In genomic region chr2:121140018-121140882, GRCm38 (mm10) we compare ENCODE assay signal across 8 mouse cellular contexts. TPM values are rescaled to one million over a fixed set of nuclear protein-coding genes. Genes with fewer than 3 reads are reported as not detected.
DNase-seq lines count a peak whose midpoint lies in the region; ATAC-seq and TF ChIP-seq lines count a peak whose summit lies in the region.

Adal (plus strand) TSS chr2:121140428.
Lcmt2 (minus strand) TSS chr2:121140653.

- peaks cover 29% of the 10 kb centered on the region for H3K4me1 ChIP-seq in forebrain, embryonic 16.5 days (replicated peaks; ENCODE audit: control insufficient read depth, insufficient read depth, low read length)
- H3K4me1 ChIP-seq in lung, embryonic 14.5 days (ENCODE audit: insufficient read depth) = peaks cover 7% of the 10 kb centered on the region
- H3K4me1 ChIP-seq in olfactory bulb, adult 2 months (ENCODE audit: control insufficient read depth, insufficient read depth, low read length) = peaks cover 9% of the 10 kb centered on the region; the same call in 1 of the 2 replicates
- peaks cover 13% of the 10 kb centered on the region for H3K4me1 ChIP-seq in thymus, adult 2 months (replicated peaks; ENCODE audit: control insufficient read depth, insufficient read depth, low read length)

- peak; percentile 96 for ATAC-seq in forebrain, embryonic 16.5 days
- ATAC-seq in lung, embryonic 14.5 days (ENCODE audit: insufficient read depth) = peak; percentile 95

- H3K36me3 ChIP-seq in forebrain, embryonic 16.5 days (ENCODE audit: control insufficient read depth, insufficient read depth) = peaks cover 3% of the 10 kb centered on the region; the same call in 1 of the 2 replicates
- peaks cover 32% of the 10 kb centered on the region for H3K36me3 ChIP-seq in lung, embryonic 14.5 days (ENCODE audit: insufficient read depth)
- H3K36me3 ChIP-seq in thymus, adult 2 months (ENCODE audit: control insufficient read depth, insufficient read depth, low read length) = no peaks in the 10 kb centered on the region

- peak within 1 kb of the TSS; percentile 83 for H3K4me3 ChIP-seq in forebrain, embryonic 16.5 days (replicated peaks; ENCODE audit: low read length)
- H3K4me3 ChIP-seq in layer of hippocampus, adult 2 months = peak within 1 kb of the TSS; percentile 68
- H3K4me3 ChIP-seq in lung, embryonic 14.5 days (ENCODE audit: low read depth, low read length) = peak within 1 kb of the TSS; percentile 67
- H3K4me3 ChIP-seq in olfactory bulb, adult 2 months (ENCODE audit: insufficient read depth, low read depth, low read length) = peak within 1 kb of the TSS; percentile 74
- peak within 1 kb of the TSS; percentile 93 for H3K4me3 ChIP-seq in thymus, adult 2 months (ENCODE audit: control insufficient read depth, insufficient read depth, low read length)

- H3K27me3 ChIP-seq in forebrain, embryonic 16.5 days (replicated peaks; ENCODE audit: control insufficient read depth, insufficient read depth, low read length) = no peaks in the 10 kb centered on the region
- H3K27me3 ChIP-seq in lung, embryonic 14.5 days (ENCODE audit: insufficient read depth, low read length) = no peaks in the 10 kb centered on the region
- no peaks in the 10 kb centered on the region for H3K27me3 ChIP-seq in thymus, adult 2 months (ENCODE audit: control insufficient read depth, insufficient read depth, low read length)

- TF ChIP-seq CTCF in layer of hippocampus, adult 2 months (conservative IDR thresholded peaks at IDR 0.05) = no peak
- TF ChIP-seq CTCF in lung, embryonic 14.5 days (IDR thresholded peaks at IDR 0.05; ENCODE audit: low read depth) = no peak
- TF ChIP-seq CTCF in olfactory bulb, adult 2 months (IDR thresholded peaks at IDR 0.05; ENCODE audit: insufficient read depth, low read depth, low read length) = no peak
- no peak; the same call in 1 of the 2 replicates for TF ChIP-seq CTCF in thymus, adult 2 months (IDR thresholded peaks at IDR 0.05; ENCODE audit: borderline replicate concordance, control insufficient read depth, extremely low read depth, insufficient read depth, low read length, poor library complexity)

- no peaks in the 10 kb centered on the region for H3K9me3 ChIP-seq in forebrain, embryonic 16.5 days (ENCODE audit: control insufficient read depth, low read length)
- H3K9me3 ChIP-seq in lung, embryonic 14.5 days (ENCODE audit: low read depth, low read length) = peaks cover 8% of the 10 kb centered on the region; the same call in 1 of the 2 replicates

- TF ChIP-seq POLR2A in olfactory bulb, adult 2 months (IDR thresholded peaks at IDR 0.05; ENCODE audit: insufficient read depth, low read depth, low read length) = peak; percentile 99
- peak; percentile 76 for TF ChIP-seq POLR2A in thymus, adult 2 months (IDR thresholded peaks at IDR 0.05; ENCODE audit: control insufficient read depth, extremely low read depth, insufficient read depth, low read length, poor library complexity)

- H3K4me2 ChIP-seq in forebrain, embryonic 16.5 days (ENCODE audit: low read length) = peak within 1 kb of the TSS; percentile 73
- H3K4me2 ChIP-seq in lung, embryonic 14.5 days = peak within 1 kb of the TSS; percentile 93

- WGBS in forebrain, embryonic 16.5 days = under 1% methylated on average over 87 of the region's 87 CpGs
- under 1% methylated on average over 87 of the region's 87 CpGs for WGBS in lung, embryonic 14.5 days
- under 1% methylated on average over 87 of the region's 87 CpGs for WGBS in olfactory bulb, adult 2 months
- WGBS in thymus, adult 2 months = under 1% methylated on average over 87 of the region's 87 CpGs

- H3K27ac ChIP-seq in forebrain, embryonic 16.5 days (ENCODE audit: low read length) = peak within 1 kb of the TSS; percentile 99
- peak within 1 kb of the TSS; percentile 99 for H3K27ac ChIP-seq in layer of hippocampus, adult 2 months
- peak within 1 kb of the TSS; percentile 99 for H3K27ac ChIP-seq in lung, embryonic 14.5 days (ENCODE audit: low read depth)
- peak within 1 kb of the TSS; percentile 91 for H3K27ac ChIP-seq in olfactory bulb, adult 2 months (ENCODE audit: insufficient read depth, low read depth, low read length)
- peak within 1 kb of the TSS; percentile 90 for H3K27ac ChIP-seq in thymus, adult 2 months (ENCODE audit: control insufficient read depth, insufficient read depth, low read length)

- intact Hi-C loops in heart, postnatal 36 days (cut with DNase I) = loop anchor here (2.0 kb wide), 1 partner anchor 31 kb away; the partner anchor contains the start of genes Tubgcp4 and Zscan29

- H3K9ac ChIP-seq in forebrain, embryonic 16.5 days (replicated peaks; ENCODE audit: low read depth, low read length) = peak within 1 kb of the TSS; percentile 90
- H3K9ac ChIP-seq in lung, embryonic 14.5 days = peak within 1 kb of the TSS; percentile 90

- peak; percentile 90 for DNase-seq in ES-CJ7 (ENCODE audit: low read depth, low spot score)
- DNase-seq in cerebellum, adult 11-12 months = peak; percentile 93
- peak; percentile 90 to 98 for DNase-seq in heart, postnatal 36 days
- peak; percentile 88 to 90 for DNase-seq in layer of hippocampus, adult 2 months (ENCODE audit: low spot score in 2 of 2)
- DNase-seq in lung, embryonic 14.5 days = peak; percentile 96
- peak; percentile 88 for DNase-seq in thymus, adult 2 months

RNA-seq across cellular contexts. Expression of gene Adal, which starts in this region (rescaled TPM):
- polyA plus RNA-seq in forebrain, embryonic 16.5 days (2015; fragmentation: Nextera tagmentation; extraction: Ambion mirVana) = 36.1 and 37.1 TPM in 2 replicates
- 1 to 10 TPM; 7.8 to 8.3 TPM for total RNA-seq in heart, postnatal 36 days (2021)
- total RNA-seq in layer of hippocampus, adult 2 months (2021) = 10 to 100 TPM; 17.6 to 17.9 TPM
- polyA plus RNA-seq in lung, embryonic 14.5 days (2014; fragmentation: Nextera tagmentation; extraction: Ambion mirVana) = 18.8 and 21.4 TPM in 2 replicates
- not detected in 2 replicates for polyA plus RNA-seq in olfactory bulb, adult 2 months (2012; ENCODE audit: insufficient read depth, insufficient read length, low replicate concordance, missing spikeins)
- polyA plus RNA-seq in thymus, adult 2 months (2012; rRNA removed) = 6.9 and 7.0 TPM in 2 replicates

RNA-seq across cellular contexts. Expression of gene Lcmt2, which starts in this region (rescaled TPM):
- polyA plus RNA-seq in forebrain, embryonic 16.5 days (2015; fragmentation: Nextera tagmentation; extraction: Ambion mirVana) = 23.5 and 23.9 TPM in 2 replicates
- 10 to 100 TPM in 1 of 2 experiments, 1 to 10 TPM in 1; 8.9 to 11.7 TPM for total RNA-seq in heart, postnatal 36 days (2021)
- 1 to 10 TPM; 8.3 to 9.6 TPM for total RNA-seq in layer of hippocampus, adult 2 months (2021)
- polyA plus RNA-seq in lung, embryonic 14.5 days (2014; fragmentation: Nextera tagmentation; extraction: Ambion mirVana) = 21.6 and 21.8 TPM in 2 replicates
- not detected in 2 replicates for polyA plus RNA-seq in olfactory bulb, adult 2 months (2012; ENCODE audit: insufficient read depth, insufficient read length, low replicate concordance, missing spikeins)
- 13.3 and 14.9 TPM in 2 replicates for polyA plus RNA-seq in thymus, adult 2 months (2012; rRNA removed)

Comparison
In these comparisons a context has a peak if more than half of its experiments do, and no peak if none do; other contexts are left out.
1. Peak in every context shown above with its lines: DNase-seq, ATAC-seq, H3K4me3 ChIP-seq and H3K27ac ChIP-seq.